Mouse (Mus musculus) left cerebral cortex, adult 8-10 months (tissue): ENCODE results near the gene Syngr2. TPM values are rescaled to one million over a fixed set of nuclear protein-coding genes. Genes with fewer than 3 reads are reported as not detected.
"Not testable (repeated sequence)": the region's sequence is repeated elsewhere in the genome, so short reads cannot be mapped to it uniquely, and the experiment has no call there.

Experiments
- DNase-seq, 2 experiments: peaks; one replicate each; pipeline ENCODE4 v3.0.0; 2022; ENCODE audit warnings: low spot score in 2 of 2
- total RNA-seq, 4 experiments: library from RNA; stranded (reverse); gene quantifications; 2 replicates each; pipeline ENCODE4 v1.2.4; 2022

Syngr2 gene
- total RNA-seq, 4 experiments from 2014 or later, result 12.2 to 23.8 (median 17.1) TPM

GRCm38 (mm10) chr11:117830401-117830800 is 20.9 kb downstream of the Syngr2 start:
- no peak for DNase-seq

GRCm38 (mm10) chr11:117832086-117832969 is 22.9 kb downstream of the Syngr2 start:
- DNase-seq, result peak; percentile 52 to 54

- DNase-seq, result not testable (repeated sequence)
These were observed 24.0 kb downstream of the Syngr2 start for GRCm38 (mm10) chr11:117833509-117833908.

DNA sequence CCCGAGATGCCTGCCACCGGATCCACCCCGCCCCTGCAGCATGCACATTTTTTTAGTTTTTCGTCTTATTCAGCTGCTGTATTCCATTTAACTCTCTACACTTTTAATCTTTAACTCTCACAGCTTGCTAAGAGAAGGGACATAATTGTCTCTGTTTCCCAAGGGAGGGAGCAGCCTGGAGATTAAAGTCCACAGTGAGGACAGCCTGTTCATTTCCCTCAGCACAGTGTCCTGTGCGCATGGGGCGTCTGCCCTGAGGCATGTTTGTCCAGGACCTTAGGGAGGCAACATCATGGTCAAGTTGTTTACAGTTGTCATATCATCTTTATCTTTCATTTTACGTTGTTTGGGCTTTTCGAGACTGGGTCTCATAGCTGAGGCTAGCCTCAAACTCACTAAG is 24.6 kb downstream of the Syngr2 start:
- DNase-seq, result no peak

DNA sequence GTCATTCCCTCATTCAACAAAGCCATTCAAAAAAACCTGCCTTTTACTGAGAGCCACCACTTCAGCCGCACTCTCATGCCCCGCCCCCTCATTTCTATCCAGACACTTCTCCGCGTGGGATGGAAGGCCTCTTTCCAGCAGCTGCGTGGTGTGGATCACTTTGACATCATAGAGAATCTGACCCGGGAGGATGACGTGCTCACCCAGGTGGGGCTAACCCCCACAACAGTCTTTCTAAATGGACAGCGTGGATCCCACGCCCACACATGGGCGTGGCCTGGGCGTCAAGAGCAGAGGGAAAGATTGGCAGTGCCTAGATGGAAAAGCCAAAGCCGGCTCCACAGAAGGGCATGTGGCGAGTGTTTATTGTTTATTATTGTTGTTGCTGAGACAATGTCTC is 26.8 kb downstream of the Syngr2 start:
- peak in 1 of 2 experiments; percentile 72 for DNase-seq

- no peak for DNase-seq
These were observed 29.1 kb downstream of the Syngr2 start for GRCm38 (mm10) chr11:117838572-117838971.

GRCm38 (mm10) chr11:117839021-117839420 is 29.6 kb downstream of the Syngr2 start:
- no peak for DNase-seq

DNA sequence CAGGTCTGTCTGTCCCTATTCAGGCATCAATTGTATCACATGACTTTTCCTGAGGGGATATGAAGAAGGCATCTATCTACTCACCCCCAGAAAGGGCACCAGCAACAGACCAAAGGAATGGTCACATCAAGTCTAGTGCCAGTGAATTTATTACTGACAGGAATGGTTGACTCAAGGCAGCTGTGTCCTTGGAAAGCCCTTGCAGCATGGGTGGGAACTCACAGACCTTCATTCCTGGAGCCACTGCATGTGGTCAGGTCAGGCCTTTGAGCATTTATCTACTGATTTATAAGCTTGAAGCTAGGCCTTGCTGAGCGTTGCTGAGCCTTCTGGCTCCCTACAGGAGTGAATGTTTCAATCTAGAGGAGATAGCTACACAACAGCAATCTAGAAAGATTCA is 31.4 kb downstream of the Syngr2 start:
- no peak for DNase-seq

DNA sequence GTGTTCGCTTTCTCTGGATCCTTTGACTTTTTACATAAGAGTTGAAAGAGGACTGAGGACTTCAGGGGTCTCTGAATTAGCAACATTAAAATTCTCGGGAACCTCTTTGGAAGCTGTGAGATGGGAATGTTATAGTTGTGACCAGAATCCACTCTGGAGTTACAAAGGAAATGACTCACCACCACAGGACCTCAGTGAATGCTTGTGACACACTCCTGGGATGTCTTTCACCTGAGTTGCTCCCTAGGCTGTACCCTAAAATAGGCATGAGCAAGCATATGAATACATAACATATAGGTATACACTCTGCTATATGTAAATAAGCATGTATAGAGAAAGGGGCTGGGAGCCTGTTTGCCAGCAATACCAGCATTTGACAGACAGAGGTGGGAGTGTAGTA is 34.0 kb downstream of the Syngr2 start:
- no peak for DNase-seq

DNA sequence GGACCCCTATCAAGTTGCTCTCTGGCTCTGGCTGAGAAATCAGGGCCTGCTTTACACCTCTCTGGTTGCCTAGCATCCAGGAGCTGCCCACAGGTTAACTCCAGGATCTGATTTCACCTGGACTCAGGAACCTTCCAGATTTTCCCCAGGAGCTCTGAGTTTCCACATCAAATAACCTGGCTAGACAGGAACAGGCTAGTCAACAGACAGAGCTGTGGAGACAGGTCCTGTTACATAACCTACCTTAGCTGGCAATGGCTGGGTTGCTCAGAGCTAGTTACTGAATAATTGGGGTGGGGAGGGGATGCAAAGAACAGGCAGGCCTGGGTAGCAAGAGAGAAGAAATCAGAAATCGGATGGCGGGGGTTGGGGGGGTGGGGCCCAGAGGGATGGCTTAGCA is 35.5 kb downstream of the Syngr2 start:
- DNase-seq, result no peak

- DNase-seq, result no peak
These were observed 36.2 kb downstream of the Syngr2 start for GRCm38 (mm10) chr11:117845651-117846050.

- DNase-seq, result no peak
These were observed 37.2 kb downstream of the Syngr2 start for GRCm38 (mm10) chr11:117846640-117847039.

DNA sequence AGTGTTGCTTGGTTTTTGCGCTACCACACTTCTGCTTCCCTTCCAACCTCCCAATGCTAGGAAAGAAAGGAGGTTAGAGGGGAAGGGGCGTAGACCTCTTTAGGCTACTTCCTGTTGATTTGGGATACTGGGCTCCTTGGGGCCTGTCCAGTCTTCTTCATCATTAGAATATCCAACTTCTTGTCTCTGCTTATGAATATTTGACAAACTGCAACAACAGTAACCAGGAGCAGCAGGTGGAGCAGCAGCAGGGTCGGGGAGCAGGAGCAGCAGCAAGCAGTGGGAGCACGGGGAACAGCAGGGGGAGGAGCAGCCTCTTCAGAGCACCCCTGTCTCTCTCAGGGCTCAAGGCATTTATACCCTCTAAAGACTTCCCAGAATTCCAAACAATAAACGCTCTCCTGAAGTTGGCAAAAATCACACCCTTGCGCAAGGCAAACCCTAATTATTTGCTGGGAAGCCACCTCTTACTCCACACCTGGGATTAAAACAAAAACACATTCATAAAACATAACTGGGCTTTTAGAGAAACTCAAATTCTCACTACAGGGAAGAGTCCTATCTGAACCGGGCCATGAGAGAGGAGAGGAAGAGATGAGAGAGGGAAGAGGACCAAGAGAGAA is 38.2 kb downstream of the Syngr2 start:
- DNase-seq, result no peak

GRCm38 (mm10) chr11:117848271-117848984 is 39.0 kb downstream of the Syngr2 start:
- DNase-seq, result no peak

GRCm38 (mm10) chr11:117848985-117849671 is 39.7 kb downstream of the Syngr2 start, which contains the start of gene Birc5:
Gene Birc5 (plus strand): TSS chr11:117849251.
- peak; percentile 89 to 94 for DNase-seq

GRCm38 (mm10) chr11:117852875-117853274 is 43.4 kb downstream of the Syngr2 start:
- no peak for DNase-seq

DNA sequence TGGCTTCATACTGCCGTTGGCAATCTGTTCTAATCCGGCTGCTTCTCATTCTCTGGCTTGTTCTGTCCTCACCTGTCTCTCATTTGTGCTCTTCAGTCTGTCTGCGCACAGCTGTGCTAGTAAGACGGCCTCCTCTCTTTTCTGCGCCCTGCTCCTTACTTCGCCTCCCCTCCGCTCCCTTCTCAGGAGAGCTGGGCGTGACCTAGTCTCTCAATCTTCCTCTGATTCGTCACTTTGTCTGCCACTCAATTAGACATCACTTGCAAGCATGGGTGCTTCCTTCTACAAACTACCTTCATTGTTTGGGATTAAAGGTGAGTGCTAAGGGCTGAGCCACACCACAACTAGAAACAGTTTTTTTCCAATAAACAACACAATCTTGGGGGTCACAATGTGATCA is 44.8 kb downstream of the Syngr2 start:
- no peak for DNase-seq

DNA sequence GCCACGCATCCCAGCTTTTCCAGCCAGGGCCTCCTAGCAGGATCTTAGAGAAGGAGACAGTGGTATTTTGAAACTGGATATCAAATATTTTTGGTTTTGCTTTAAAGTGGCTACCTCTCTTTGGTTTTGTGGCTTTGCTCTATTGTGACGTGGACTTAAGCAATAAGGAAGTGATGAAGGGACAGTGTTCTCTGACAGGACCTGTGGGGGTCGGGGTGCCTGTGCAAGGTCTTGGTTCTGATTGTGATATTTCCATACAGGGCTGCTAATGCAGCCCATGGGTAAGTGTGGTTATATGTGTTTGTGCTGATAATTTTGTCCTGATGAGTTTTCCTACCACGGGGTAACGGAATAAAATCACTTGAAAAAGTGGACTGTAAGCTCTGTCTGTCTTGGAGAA is 45.9 kb downstream of the Syngr2 start:
- DNase-seq, result no peak

DNA sequence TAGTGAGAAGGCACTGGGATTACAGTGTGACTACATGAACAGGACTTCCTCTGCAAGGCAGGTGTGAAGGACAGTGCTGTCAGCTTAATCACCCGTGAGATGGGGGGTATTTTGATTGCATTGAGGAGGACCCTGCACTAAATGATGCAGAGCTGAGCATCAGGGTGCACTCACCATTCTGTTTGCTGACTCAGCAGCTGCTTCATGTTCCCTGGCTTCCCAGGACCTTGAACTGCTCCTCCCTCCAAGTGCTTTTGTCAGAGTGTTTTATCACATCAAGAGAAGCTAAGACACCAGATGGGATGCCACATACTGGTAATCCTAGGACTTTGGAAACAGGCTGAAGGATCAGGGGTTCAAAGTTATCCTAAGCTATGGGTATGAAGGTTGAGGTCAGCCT is 46.5 kb downstream of the Syngr2 start:
- no peak for DNase-seq

- DNase-seq, result no peak
These were observed 48.0 kb downstream of the Syngr2 start for GRCm38 (mm10) chr11:117857462-117857861.

DNA sequence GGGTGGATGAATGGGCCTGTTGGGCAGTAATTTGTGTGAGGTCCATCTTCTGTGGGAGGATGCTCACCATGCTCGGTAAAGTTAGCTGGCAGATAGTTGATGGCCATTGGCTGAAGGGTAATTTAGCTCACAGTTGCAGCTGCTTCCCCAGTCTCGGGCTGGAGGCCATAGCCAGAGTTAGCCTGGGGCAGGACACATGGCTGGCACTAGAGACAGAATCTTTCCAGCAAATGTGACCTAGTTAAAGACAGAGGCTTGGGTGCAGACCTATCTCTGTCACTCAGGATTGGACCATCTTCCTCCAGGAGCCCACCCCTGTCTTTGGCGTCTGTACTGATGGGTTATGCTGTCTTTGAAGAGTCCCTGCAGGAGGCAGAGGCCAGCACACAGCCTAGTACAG is 48.9 kb downstream of the Syngr2 start:
- DNase-seq, result no peak
